Mouse (Mus musculus): ENCODE measurements around the gene AC134908.4. TPM values are rescaled to one million over a fixed set of nuclear protein-coding genes. Genes with fewer than 3 reads are reported as not detected.

The AC134908.4 gene
- polyA plus RNA-seq, 1 experiment from 2014 or later: 0.26 TPM

DNA sequence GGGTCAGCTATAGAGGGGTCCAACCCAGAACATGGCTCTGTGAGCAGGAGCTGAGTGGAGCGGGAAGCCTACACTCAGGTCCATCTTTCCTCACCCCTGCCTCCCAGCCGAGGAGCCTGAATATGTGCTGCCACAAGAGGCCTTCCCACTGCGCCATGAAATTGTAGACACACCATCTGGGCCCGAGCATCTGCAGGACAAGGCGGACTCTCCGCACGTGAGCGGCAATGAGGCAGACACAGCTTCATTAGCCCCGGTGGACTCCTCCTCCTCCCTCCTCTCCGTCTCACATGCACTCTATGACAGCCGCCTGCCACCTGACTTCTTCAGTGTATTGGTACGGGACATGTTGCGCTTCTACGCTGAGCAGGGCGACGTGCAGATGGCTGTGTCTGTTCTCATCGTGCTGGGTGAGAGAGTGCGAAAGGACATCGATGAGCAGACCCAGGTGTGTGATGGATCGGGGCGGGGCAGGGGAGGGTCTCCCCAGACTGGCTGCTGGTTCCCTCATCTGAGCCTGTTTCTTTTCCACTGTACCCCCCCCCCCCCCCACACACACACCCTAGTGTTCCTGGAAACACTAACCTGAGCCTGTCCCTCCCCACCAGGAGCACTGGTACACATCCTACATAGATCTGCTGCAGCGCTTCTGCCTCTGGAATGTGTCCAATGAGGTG lies 32.2 kb upstream of the AC134908.4 start:
- Histone ChIP-seq H3K9me3 (replicated peaks; ENCODE audit: control insufficient read depth, low read length) (no peaks in the 10 kb centered on the region), H3K36me3 (ENCODE audit: control insufficient read depth, insufficient read depth) (peaks cover 36% of the 10 kb centered on the region), H3K4me3 (ENCODE audit: low read length) (no peak overlapping the region), H3K4me1 (ENCODE audit: control insufficient read depth, insufficient read depth, low read length) (peaks cover 48% of the 10 kb centered on the region), H3K4me2 (ENCODE audit: low read depth, low read length) (no peak overlapping the region), H3K9ac (ENCODE audit: low read length) (no peak overlapping the region), H3K27ac (ENCODE audit: low read length) (no peak overlapping the region), H3K27me3 (ENCODE audit: control insufficient read depth, insufficient read depth, low read length) (no peaks in the 10 kb centered on the region)
- WGBS: 93% methylated on average over 22 of the region's 22 CpGs
- ATAC-seq (replicated peaks; ENCODE audit: extremely low read depth, insufficient read depth, low FRiP score): no peak

DNA sequence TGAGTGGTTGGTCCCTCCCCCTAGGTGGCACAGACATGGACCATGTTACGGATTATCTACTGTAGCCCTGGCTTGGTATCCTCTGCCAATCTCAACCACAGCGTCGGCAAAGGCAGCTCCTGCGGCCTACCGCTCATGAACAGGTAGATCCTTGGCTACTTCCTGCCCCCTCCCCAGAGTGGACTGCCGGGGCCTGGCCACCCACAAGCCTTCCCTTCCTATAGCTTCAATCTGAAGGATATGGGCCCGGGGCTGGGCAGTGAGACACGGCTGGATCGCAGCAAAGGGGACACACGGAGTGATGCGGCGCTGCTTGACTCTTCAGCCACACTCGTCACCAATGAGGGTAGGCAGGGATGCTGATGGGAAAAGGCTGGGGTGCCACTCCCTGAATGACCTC lies 31.6 kb upstream of the AC134908.4 start:
- H3K27me3 ChIP-seq (ENCODE audit: control insufficient read depth, insufficient read depth, low read length): peaks cover 4% of the 10 kb centered on the region; the same call in 1 of the 2 replicates
- no peak for ATAC-seq (replicated peaks; ENCODE audit: extremely low read depth, insufficient read depth, low FRiP score)
- H3K4me1 ChIP-seq (ENCODE audit: control insufficient read depth, insufficient read depth, low read length): peaks cover 47% of the 10 kb centered on the region
- H3K4me2 ChIP-seq (ENCODE audit: low read depth, low read length): no peak overlapping the region
- peaks cover 36% of the 10 kb centered on the region for H3K36me3 ChIP-seq (ENCODE audit: control insufficient read depth, insufficient read depth)
- H3K9ac ChIP-seq (ENCODE audit: low read length): no peak overlapping the region
- WGBS: 90% methylated on average over 13 of the region's 13 CpGs
- H3K27ac ChIP-seq (ENCODE audit: low read length): no peak overlapping the region
- H3K4me3 ChIP-seq (ENCODE audit: low read length): no peak overlapping the region
- H3K9me3 ChIP-seq (replicated peaks; ENCODE audit: control insufficient read depth, low read length): no peaks in the 10 kb centered on the region

DNA sequence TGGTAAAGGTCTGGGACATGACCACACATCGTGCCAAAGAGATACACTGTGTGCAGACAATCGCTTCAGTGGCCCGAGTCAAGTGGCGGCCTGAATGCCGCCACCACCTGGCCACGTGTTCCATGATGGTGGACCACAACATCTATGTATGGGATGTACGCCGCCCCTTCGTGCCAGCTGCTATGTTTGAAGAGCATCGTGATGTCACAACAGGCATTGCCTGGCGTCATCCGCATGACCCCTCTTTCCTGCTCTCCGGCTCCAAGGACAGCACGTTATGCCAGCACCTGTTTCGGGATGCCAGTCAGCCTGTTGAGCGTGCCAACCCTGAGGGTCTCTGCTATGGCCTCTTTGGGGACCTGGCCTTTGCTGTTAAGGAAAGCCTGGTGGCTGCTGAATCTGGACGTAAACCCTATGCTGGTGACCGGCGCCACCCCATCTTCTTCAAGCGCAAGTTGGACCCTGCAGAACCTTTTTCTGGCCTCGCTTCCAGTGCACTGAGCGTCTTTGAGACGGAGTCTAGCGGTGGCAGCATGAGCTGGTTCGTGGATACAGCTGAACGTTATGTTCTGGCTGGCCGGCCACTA lies 30.6 kb upstream of the AC134908.4 start:
- Histone ChIP-seq H3K4me3 (ENCODE audit: low read length) (no peak overlapping the region), H3K36me3 (ENCODE audit: control insufficient read depth, insufficient read depth) (peaks cover 30% of the 10 kb centered on the region), H3K4me1 (ENCODE audit: control insufficient read depth, insufficient read depth, low read length) (peaks cover 37% of the 10 kb centered on the region), H3K9me3 (replicated peaks; ENCODE audit: control insufficient read depth, low read length) (no peaks in the 10 kb centered on the region), H3K4me2 (ENCODE audit: low read depth, low read length) (no peak overlapping the region), H3K9ac (ENCODE audit: low read length) (no peak overlapping the region), H3K27me3 (ENCODE audit: control insufficient read depth, insufficient read depth, low read length) (peaks cover 4% of the 10 kb centered on the region; the same call in 1 of the 2 replicates), H3K27ac (ENCODE audit: low read length) (no peak overlapping the region)
- ATAC-seq (replicated peaks; ENCODE audit: extremely low read depth, insufficient read depth, low FRiP score): no peak
- 95% methylated on average over 27 of the region's 27 CpGs for WGBS

DNA sequence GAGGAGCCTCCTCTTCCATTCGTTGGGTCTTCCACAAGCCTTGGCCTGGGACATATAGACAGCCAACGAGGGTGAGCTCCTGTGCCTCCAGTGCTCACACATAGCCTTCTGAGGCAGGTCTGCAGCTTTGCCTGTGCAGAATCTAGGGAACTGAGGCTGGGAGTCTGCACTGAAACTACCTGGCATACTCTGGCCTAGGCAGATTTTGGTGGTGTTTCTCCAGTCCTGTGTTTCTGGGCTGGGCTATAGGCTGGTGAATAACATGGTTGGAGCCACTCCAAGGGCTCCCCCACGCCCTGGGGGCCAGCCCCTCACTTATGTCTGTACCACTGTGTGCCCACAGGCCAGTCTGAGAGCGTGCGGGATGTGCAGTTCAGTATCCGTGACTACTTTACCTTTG lies 29.9 kb upstream of the AC134908.4 start:
- no peak overlapping the region for H3K4me3 ChIP-seq (ENCODE audit: low read length)
- peaks cover 23% of the 10 kb centered on the region for H3K36me3 ChIP-seq (ENCODE audit: control insufficient read depth, insufficient read depth)
- peaks cover 31% of the 10 kb centered on the region for H3K4me1 ChIP-seq (ENCODE audit: control insufficient read depth, insufficient read depth, low read length)
- H3K27me3 ChIP-seq (ENCODE audit: control insufficient read depth, insufficient read depth, low read length): peaks cover 9% of the 10 kb centered on the region
- WGBS: 86% methylated on average over 6 of the region's 6 CpGs
- H3K9me3 ChIP-seq (replicated peaks; ENCODE audit: control insufficient read depth, low read length): no peaks in the 10 kb centered on the region
- H3K4me2 ChIP-seq (ENCODE audit: low read depth, low read length): no peak overlapping the region
- no peak overlapping the region for H3K9ac ChIP-seq (ENCODE audit: low read length)
- no peak overlapping the region for H3K27ac ChIP-seq (ENCODE audit: low read length)
- ATAC-seq (replicated peaks; ENCODE audit: extremely low read depth, insufficient read depth, low FRiP score): no peak

DNA sequence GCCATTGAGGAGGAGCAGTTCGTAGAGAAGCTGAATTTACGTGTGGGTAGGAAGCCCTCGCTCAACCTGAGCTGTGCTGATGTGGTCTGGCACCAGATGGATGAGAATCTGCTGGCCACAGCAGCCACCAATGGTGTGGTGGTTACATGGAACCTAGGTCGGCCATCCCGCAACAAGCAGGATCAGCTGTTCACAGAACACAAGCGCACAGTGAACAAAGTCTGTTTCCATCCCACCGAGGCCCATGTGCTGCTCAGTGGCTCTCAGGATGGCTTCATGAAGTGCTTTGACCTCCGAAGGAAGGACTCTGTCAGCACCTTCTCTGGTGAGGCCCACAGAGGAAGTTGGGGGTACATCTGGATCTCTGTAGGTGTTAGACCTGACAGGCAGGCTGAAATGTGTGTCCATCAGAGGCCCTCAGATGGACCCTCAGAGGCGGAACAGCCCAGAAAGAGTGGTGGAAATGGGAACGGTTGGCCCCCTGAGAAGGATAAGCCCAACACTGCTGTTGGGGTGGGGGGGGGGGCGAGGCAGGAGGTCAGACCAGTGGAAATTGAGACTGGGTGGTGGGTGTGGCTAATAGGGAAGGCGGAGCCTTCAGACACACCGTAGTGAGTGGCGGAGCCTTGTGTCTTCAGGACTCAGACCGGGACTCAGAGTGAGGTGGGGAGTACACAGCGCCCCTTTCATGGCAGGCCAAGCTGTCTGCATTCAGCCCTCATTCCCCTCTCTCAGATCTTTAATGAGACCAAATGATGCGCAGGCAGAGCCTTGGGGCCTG lies 29.1 kb upstream of the AC134908.4 start:
- H3K36me3 ChIP-seq (ENCODE audit: control insufficient read depth, insufficient read depth): 0 out of 2 replicates have a peak, but pooled peaks cover 18% of the 10 kb centered on the region
- H3K27ac ChIP-seq (ENCODE audit: low read length): no peak overlapping the region
- H3K4me3 ChIP-seq (ENCODE audit: low read length): peak overlapping the region; percentile 78
- WGBS: 60% methylated on average over 17 of the region's 17 CpGs
- peaks cover 23% of the 10 kb centered on the region for H3K4me1 ChIP-seq (ENCODE audit: control insufficient read depth, insufficient read depth, low read length)
- H3K27me3 ChIP-seq (ENCODE audit: control insufficient read depth, insufficient read depth, low read length): peaks cover 17% of the 10 kb centered on the region
- ATAC-seq (replicated peaks; ENCODE audit: extremely low read depth, insufficient read depth, low FRiP score): no peak
- no peaks in the 10 kb centered on the region for H3K9me3 ChIP-seq (replicated peaks; ENCODE audit: control insufficient read depth, low read length)
- peak overlapping the region; percentile 83 for H3K9ac ChIP-seq (ENCODE audit: low read length)
- H3K4me2 ChIP-seq (ENCODE audit: low read depth, low read length): peak overlapping the region; percentile 91

DNA sequence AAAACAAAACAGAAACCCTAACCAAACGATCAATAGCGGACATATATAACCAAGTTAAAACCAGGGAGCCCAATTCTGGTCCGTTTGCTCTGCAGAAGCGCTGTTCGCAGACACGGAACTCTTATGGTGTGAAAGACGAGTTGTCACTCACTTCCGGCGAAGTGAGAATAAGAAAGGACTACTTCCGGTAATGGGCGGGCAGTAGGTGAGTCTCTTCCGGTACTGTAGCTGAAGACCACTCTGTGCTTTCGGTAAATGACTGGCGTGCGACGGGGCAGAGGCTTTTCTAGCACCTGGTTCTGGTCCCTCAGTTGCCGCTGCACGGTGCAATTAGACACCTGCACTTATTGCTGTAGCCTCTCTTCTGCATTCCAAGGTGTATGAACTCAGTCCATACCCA lies 28.0 kb upstream of the AC134908.4 start, which contains the start of gene Wdr24:
TSS of gene Wdr24 (plus strand) at position 176 of the 400 bp plus-strand sequence.
- Histone ChIP-seq H3K27me3 (ENCODE audit: control insufficient read depth, insufficient read depth, low read length) (peaks cover 28% of the 10 kb centered on the region), H3K4me1 (ENCODE audit: control insufficient read depth, insufficient read depth, low read length) (peaks cover 18% of the 10 kb centered on the region), H3K9me3 (replicated peaks; ENCODE audit: control insufficient read depth, low read length) (no peaks in the 10 kb centered on the region), H3K9ac (ENCODE audit: low read length) (peak within 1 kb of the TSS; percentile 83), H3K4me2 (ENCODE audit: low read depth, low read length) (peak within 1 kb of the TSS; percentile 91), H3K27ac (ENCODE audit: low read length) (peak within 1 kb of the TSS; percentile 56), H3K4me3 (ENCODE audit: low read length) (peak within 1 kb of the TSS; percentile 78), H3K36me3 (ENCODE audit: control insufficient read depth, insufficient read depth) (0 out of 2 replicates have a peak, but pooled peaks cover 18% of the 10 kb centered on the region)
- 0% methylated on average over 18 of the region's 18 CpGs for WGBS
- ATAC-seq (replicated peaks; ENCODE audit: extremely low read depth, insufficient read depth, low FRiP score): peak; percentile 67

DNA sequence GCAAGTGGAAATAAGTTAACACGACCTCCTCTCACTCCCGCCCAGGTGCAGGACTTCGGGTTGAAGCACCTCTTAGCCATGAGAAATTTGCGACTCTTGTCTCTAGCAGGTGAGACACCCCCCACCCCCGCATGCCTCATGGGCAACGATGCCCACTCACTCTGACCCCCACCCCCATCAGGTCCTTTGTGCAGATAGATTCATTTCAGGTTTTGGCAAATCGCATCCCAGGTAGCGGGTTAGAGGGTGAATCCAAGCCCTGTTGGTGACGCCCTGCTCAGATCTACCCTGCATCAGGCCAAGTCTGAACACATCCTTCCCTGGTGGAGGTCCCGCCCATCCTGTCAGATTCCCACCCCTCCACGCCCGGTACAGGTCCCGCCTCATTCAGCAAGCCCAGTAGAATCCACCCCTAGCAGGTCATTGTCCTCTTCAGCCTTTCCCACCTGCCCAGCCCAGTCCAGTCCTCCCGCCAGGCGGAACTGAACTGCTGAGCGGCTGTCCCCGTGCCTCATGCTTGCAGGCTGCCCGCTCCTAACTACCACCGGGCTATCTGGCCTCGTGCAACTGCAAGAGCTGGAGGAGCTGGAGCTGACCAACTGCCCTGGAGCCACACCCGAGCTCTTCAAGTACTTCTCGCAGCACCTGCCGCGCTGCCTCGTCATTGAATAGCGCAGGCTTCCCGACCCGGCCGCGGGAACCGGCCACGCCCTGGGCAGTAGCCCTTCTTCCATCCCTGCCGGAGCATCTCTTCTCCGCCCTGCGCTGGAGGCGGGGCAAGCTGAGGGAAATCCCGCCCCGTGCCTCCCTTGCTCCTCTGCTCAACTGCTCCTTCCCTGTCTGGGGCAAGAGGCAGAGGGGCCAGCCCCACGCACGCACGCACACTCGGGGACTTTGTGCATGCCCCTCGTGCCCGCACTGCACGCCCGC lies 23.7 kb upstream of the AC134908.4 start:
- 7% methylated on average over 44 of the region's 46 CpGs for WGBS
- no peak for ATAC-seq (replicated peaks; ENCODE audit: extremely low read depth, insufficient read depth, low FRiP score)

DNA sequence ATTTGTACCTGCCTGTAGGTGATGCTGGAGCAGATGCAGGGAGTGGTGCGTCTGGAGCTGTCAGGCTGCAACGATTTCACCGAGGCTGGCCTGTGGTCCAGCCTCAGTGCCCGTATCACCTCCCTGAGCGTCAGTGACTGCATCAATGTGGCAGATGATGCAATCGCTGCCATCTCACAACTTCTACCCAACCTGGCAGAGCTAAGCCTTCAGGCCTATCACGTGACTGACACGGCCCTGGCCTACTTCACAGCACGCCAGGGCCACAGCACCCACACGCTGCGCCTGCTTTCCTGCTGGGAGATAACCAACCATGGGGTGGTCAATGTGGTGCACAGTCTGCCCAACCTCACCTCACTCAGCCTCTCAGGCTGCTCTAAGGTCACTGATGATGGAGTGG lies 22.2 kb upstream of the AC134908.4 start:
- no peak overlapping the region for H3K9ac ChIP-seq (ENCODE audit: low read length)
- peaks cover 48% of the 10 kb centered on the region for H3K27me3 ChIP-seq (ENCODE audit: control insufficient read depth, insufficient read depth, low read length)
- H3K36me3 ChIP-seq (ENCODE audit: control insufficient read depth, insufficient read depth): no peaks in the 10 kb centered on the region
- no peak overlapping the region for H3K4me3 ChIP-seq (ENCODE audit: low read length)
- H3K27ac ChIP-seq (ENCODE audit: low read length): no peak overlapping the region
- H3K9me3 ChIP-seq (replicated peaks; ENCODE audit: control insufficient read depth, low read length): no peaks in the 10 kb centered on the region
- H3K4me2 ChIP-seq (ENCODE audit: low read depth, low read length): no peak overlapping the region
- peaks cover 2% of the 10 kb centered on the region; the same call in 1 of the 2 replicates for H3K4me1 ChIP-seq (ENCODE audit: control insufficient read depth, insufficient read depth, low read length)
- 76% methylated on average over 11 of the region's 11 CpGs for WGBS
- ATAC-seq (replicated peaks; ENCODE audit: extremely low read depth, insufficient read depth, low FRiP score): no peak

More for the DNA sequence above, 23.7 kb upstream of the AC134908.4 start:
- Histone ChIP-seq H3K36me3 (ENCODE audit: control insufficient read depth, insufficient read depth) (no peaks in the 10 kb centered on the region), H3K4me2 (ENCODE audit: low read depth, low read length) (no peak overlapping the region), H3K27me3 (ENCODE audit: control insufficient read depth, insufficient read depth, low read length) (peaks cover 40% of the 10 kb centered on the region), H3K9me3 (replicated peaks; ENCODE audit: control insufficient read depth, low read length) (no peaks in the 10 kb centered on the region), H3K27ac (ENCODE audit: low read length) (no peak overlapping the region), H3K4me3 (ENCODE audit: low read length) (no peak overlapping the region; the same call in 1 of the 2 replicates), H3K9ac (ENCODE audit: low read length) (no peak overlapping the region), H3K4me1 (ENCODE audit: control insufficient read depth, insufficient read depth, low read length) (peaks cover 4% of the 10 kb centered on the region)
